Mouse (Mus musculus): ENCODE data around the gene Iqsec3. TPM values are rescaled to one million over a fixed set of nuclear protein-coding genes. Genes with fewer than 3 reads are reported as not detected.

The Iqsec3 gene
- polyA plus RNA-seq, 1 experiment from 2014 or later = 0.27 TPM

DNA sequence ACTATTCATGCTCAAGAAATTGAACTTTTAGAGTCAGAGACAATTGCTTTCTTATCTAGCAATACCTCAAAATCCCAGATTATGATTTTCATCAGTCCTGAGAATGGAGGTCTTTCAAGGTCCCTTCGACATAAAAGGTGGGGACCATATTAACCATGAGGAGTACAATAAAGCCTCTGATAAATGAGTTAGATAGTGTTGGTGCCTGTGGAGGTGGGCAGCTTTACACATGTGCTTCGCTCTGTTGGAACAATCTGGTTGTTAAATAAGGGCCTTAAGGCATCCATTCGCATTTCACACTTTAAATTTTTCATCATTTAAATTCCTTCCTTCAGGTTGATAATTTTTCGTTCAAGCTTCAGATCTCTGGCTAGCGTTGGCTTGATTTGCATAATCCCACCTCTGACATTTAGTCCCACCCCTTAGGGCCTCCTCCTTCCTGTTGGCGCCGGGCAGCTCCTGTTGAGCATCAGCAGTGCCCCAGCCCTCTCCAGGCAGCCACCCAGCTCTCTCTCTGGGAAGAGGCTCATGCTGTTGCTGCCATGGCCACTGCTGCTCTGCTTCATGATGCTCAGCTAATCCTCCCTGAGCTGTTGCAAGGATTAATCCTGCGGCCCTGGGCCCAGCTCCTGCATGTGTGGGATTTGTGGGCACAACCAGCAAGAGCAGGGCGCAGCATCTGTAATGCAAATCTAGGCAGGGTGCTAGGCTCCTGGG, 25.5 kb upstream of the Iqsec3 start:
- H3K4me3 ChIP-seq = no peak overlapping the region
- H3K4me1 ChIP-seq = no peaks in the 10 kb centered on the region
- 12% methylated on average over 9 of the region's 9 CpGs for WGBS
- no peak overlapping the region for H3K4me2 ChIP-seq
- H3K27ac ChIP-seq = no peak overlapping the region
- no peak overlapping the region for H3K9ac ChIP-seq
- no peak for ATAC-seq (ENCODE audit: insufficient number of reproducible peaks, insufficient read depth, low FRiP score, low TSS enrichment, low read depth)
- no peaks in the 10 kb centered on the region for H3K36me3 ChIP-seq
- H3K27me3 ChIP-seq = no peaks in the 10 kb centered on the region; the same call in 1 of the 2 replicates
- no peaks in the 10 kb centered on the region for H3K9me3 ChIP-seq

GRCm38 (mm10) chr6:121495606-121496005, 22.1 kb upstream of the Iqsec3 start:
- Histone ChIP-seq H3K27ac (no peak overlapping the region), H3K4me1 (no peaks in the 10 kb centered on the region), H3K4me3 (no peak overlapping the region), H3K4me2 (no peak overlapping the region), H3K9me3 (no peaks in the 10 kb centered on the region), H3K9ac (no peak overlapping the region), H3K27me3 (no peaks in the 10 kb centered on the region; the same call in 1 of the 2 replicates), H3K36me3 (no peaks in the 10 kb centered on the region)
- WGBS = 43% methylated on average over 7 of the region's 7 CpGs
- no peak for ATAC-seq (ENCODE audit: insufficient number of reproducible peaks, insufficient read depth, low FRiP score, low TSS enrichment, low read depth)

- H3K36me3 ChIP-seq = no peaks in the 10 kb centered on the region
- no peaks in the 10 kb centered on the region for H3K9me3 ChIP-seq
- H3K4me3 ChIP-seq = no peak overlapping the region
- no peaks in the 10 kb centered on the region for H3K4me1 ChIP-seq
- H3K9ac ChIP-seq = no peak overlapping the region
- no peak overlapping the region for H3K27ac ChIP-seq
- no peak for ATAC-seq (ENCODE audit: insufficient number of reproducible peaks, insufficient read depth, low FRiP score, low TSS enrichment, low read depth)
- no peaks in the 10 kb centered on the region; the same call in 1 of the 2 replicates for H3K27me3 ChIP-seq
- 91% methylated on average over 1 of the region's 1 CpGs for WGBS
- H3K4me2 ChIP-seq = no peak overlapping the region
Observed at GRCm38 (mm10) chr6:121495026-121495425, 21.5 kb upstream of the Iqsec3 start.

DNA sequence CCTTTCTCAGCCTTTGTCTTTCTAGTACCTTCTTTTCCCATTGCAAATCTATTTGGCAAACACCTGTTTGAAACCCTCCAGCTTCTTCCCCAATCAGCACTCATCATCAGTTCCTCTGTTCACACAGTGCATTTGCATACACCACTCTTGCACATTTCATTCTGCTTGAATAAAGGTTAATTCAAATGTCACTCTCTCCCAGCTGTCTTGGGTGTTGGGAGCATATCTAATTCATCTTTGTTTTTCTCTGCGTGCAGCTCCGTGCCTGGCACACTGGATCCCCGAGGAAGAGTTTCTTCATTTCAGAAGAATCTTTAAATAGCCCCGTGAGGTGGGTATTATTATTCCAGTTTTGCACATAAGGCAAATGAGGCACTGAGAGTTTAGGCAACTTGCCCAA, 20.8 kb upstream of the Iqsec3 start:
- Histone ChIP-seq H3K9ac (no peak overlapping the region), H3K36me3 (no peaks in the 10 kb centered on the region), H3K4me2 (no peak overlapping the region), H3K27me3 (no peaks in the 10 kb centered on the region; the same call in 1 of the 2 replicates), H3K4me3 (no peak overlapping the region), H3K4me1 (no peaks in the 10 kb centered on the region), H3K27ac (no peak overlapping the region), H3K9me3 (no peaks in the 10 kb centered on the region)
- no peak for ATAC-seq (ENCODE audit: insufficient number of reproducible peaks, insufficient read depth, low FRiP score, low TSS enrichment, low read depth)
- 62% methylated on average over 4 of the region's 4 CpGs for WGBS

GRCm38 (mm10) chr6:121491339-121491738, 17.9 kb upstream of the Iqsec3 start:
- H3K9ac ChIP-seq = no peak overlapping the region

DNA sequence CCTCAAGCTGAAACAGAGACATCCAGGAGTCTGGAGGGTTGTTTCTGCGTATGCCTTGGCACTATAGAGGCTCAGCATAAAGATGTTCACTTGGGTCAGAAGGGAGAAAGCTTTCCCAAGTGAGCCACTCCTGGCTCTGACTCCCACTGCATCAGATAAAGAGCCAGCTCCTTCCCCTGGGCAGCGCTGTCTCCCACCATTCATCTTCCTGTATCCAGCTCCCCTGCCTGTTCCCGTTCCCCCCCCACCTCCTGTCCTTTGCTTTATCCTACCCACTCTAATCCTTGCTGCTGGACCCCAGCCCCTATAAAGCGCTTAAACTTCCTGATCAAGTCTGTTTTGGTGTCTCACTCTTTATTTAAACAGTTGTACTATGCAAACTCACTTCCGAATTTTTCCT, 1.2 kb downstream of the Iqsec3 start:
- H3K4me1 ChIP-seq = peaks cover 8% of the 10 kb centered on the region
- no peak for ATAC-seq (ENCODE audit: insufficient number of reproducible peaks, insufficient read depth, low FRiP score, low TSS enrichment, low read depth)
- 32% methylated on average over 5 of the region's 5 CpGs for WGBS
- no peak overlapping the region for H3K27ac ChIP-seq
- peaks cover 54% of the 10 kb centered on the region for H3K27me3 ChIP-seq
- no peak overlapping the region for H3K4me3 ChIP-seq
- H3K9ac ChIP-seq = no peak overlapping the region
- H3K36me3 ChIP-seq = no peaks in the 10 kb centered on the region
- H3K9me3 ChIP-seq = no peaks in the 10 kb centered on the region
- H3K4me2 ChIP-seq = no peak overlapping the region

More at GRCm38 (mm10) chr6:121491339-121491738, 17.9 kb upstream of the Iqsec3 start:
- 73% methylated on average over 5 of the region's 5 CpGs for WGBS
- Histone ChIP-seq H3K4me1 (no peaks in the 10 kb centered on the region), H3K9me3 (no peaks in the 10 kb centered on the region), H3K36me3 (no peaks in the 10 kb centered on the region), H3K27ac (no peak overlapping the region), H3K27me3 (no peaks in the 10 kb centered on the region), H3K4me2 (no peak overlapping the region), H3K4me3 (no peak overlapping the region)
- ATAC-seq (ENCODE audit: insufficient number of reproducible peaks, insufficient read depth, low FRiP score, low TSS enrichment, low read depth) = no peak

- ATAC-seq (ENCODE audit: insufficient number of reproducible peaks, insufficient read depth, low FRiP score, low TSS enrichment, low read depth) = no peak
- Histone ChIP-seq H3K27me3 (peaks cover 36% of the 10 kb centered on the region), H3K4me1 (peaks cover 3% of the 10 kb centered on the region), H3K4me2 (no peak overlapping the region), H3K9ac (no peak overlapping the region), H3K27ac (no peak overlapping the region), H3K36me3 (no peaks in the 10 kb centered on the region), H3K4me3 (no peak overlapping the region), H3K9me3 (no peaks in the 10 kb centered on the region)
Observed at GRCm38 (mm10) chr6:121468235-121468634, 5.2 kb downstream of the Iqsec3 start.

- peak overlapping the region; percentile 31 for H3K4me3 ChIP-seq
- 4% methylated on average over 26 of the region's 28 CpGs for WGBS
- no peaks in the 10 kb centered on the region for H3K36me3 ChIP-seq
- H3K27me3 ChIP-seq = peaks cover 28% of the 10 kb centered on the region
- no peak overlapping the region for H3K27ac ChIP-seq
- H3K4me2 ChIP-seq = peak overlapping the region; percentile 62
- peak overlapping the region; percentile 6; the same call in 1 of the 2 replicates for H3K9ac ChIP-seq
- H3K4me1 ChIP-seq = peaks cover 10% of the 10 kb centered on the region
- no peaks in the 10 kb centered on the region for H3K9me3 ChIP-seq
- ATAC-seq (ENCODE audit: insufficient number of reproducible peaks, insufficient read depth, low FRiP score, low TSS enrichment, low read depth) = no peak
Observed at GRCm38 (mm10) chr6:121462628-121463340, 10.7 kb downstream of the Iqsec3 start.

GRCm38 (mm10) chr6:121457381-121457780, 16.1 kb downstream of the Iqsec3 start:
- Histone ChIP-seq H3K4me3 (no peak overlapping the region), H3K4me2 (no peak overlapping the region), H3K9ac (no peak overlapping the region), H3K27ac (no peak overlapping the region), H3K4me1 (peaks cover 10% of the 10 kb centered on the region), H3K27me3 (peaks cover 14% of the 10 kb centered on the region), H3K9me3 (no peaks in the 10 kb centered on the region), H3K36me3 (no peaks in the 10 kb centered on the region)
- no peak for ATAC-seq (ENCODE audit: insufficient number of reproducible peaks, insufficient read depth, low FRiP score, low TSS enrichment, low read depth)
- WGBS = 60% methylated on average over 8 of the region's 8 CpGs

DNA sequence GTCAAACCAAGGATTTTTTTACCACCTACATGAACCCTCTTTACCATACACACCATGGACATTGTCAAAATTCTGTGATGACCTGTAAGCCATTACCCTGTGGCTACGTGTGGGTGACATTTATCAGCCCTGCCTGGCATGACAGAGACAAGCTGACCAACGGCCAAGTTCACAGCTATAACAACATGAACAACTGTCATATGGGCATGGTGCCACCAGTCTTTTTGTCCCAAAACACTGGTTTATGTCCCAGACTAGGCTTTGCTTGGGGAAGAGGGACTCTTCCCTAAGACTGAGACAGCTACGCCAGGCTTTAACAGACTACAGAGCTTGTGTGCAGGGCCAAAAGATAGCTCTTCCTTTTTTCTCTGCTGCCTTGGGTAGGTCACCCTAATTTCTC, 16.8 kb downstream of the Iqsec3 start:
- peaks cover 10% of the 10 kb centered on the region for H3K4me1 ChIP-seq
- 87% methylated on average over 3 of the region's 3 CpGs for WGBS
- no peak overlapping the region for H3K4me2 ChIP-seq
- no peak for ATAC-seq (ENCODE audit: insufficient number of reproducible peaks, insufficient read depth, low FRiP score, low TSS enrichment, low read depth)
- H3K27ac ChIP-seq = no peak overlapping the region
- no peak overlapping the region for H3K9ac ChIP-seq
- peaks cover 9% of the 10 kb centered on the region for H3K27me3 ChIP-seq
- no peaks in the 10 kb centered on the region for H3K36me3 ChIP-seq
- H3K4me3 ChIP-seq = no peak overlapping the region
- H3K9me3 ChIP-seq = no peaks in the 10 kb centered on the region

GRCm38 (mm10) chr6:121454549-121455494, 18.7 kb downstream of the Iqsec3 start:
- H3K36me3 ChIP-seq = no peaks in the 10 kb centered on the region
- no peak for ATAC-seq (ENCODE audit: insufficient number of reproducible peaks, insufficient read depth, low FRiP score, low TSS enrichment, low read depth)
- peaks cover 10% of the 10 kb centered on the region for H3K4me1 ChIP-seq
- 49% methylated on average over 12 of the region's 12 CpGs for WGBS
- peaks cover 7% of the 10 kb centered on the region for H3K27me3 ChIP-seq
- no peak overlapping the region for H3K27ac ChIP-seq
- no peak overlapping the region for H3K4me2 ChIP-seq
- no peak overlapping the region for H3K4me3 ChIP-seq
- no peak overlapping the region for H3K9ac ChIP-seq
- no peaks in the 10 kb centered on the region for H3K9me3 ChIP-seq

Measured in embryonic facial prominence, embryonic 13.5 days (tissue).